Mouse (Mus musculus): ENCODE results near the gene Hnf1b. TPM values are rescaled to one million over a fixed set of nuclear protein-coding genes. Genes with fewer than 3 reads are reported as not detected.
A peak's percentile ranks its signal among the peaks of the same experiment; 100 is the strongest.

Hnf1b gene
- polyA plus RNA-seq (2015; fragmentation: Nextera tagmentation; extraction: Ambion mirVana), result 1.0 and 2.0 TPM in 2 replicates

DNA sequence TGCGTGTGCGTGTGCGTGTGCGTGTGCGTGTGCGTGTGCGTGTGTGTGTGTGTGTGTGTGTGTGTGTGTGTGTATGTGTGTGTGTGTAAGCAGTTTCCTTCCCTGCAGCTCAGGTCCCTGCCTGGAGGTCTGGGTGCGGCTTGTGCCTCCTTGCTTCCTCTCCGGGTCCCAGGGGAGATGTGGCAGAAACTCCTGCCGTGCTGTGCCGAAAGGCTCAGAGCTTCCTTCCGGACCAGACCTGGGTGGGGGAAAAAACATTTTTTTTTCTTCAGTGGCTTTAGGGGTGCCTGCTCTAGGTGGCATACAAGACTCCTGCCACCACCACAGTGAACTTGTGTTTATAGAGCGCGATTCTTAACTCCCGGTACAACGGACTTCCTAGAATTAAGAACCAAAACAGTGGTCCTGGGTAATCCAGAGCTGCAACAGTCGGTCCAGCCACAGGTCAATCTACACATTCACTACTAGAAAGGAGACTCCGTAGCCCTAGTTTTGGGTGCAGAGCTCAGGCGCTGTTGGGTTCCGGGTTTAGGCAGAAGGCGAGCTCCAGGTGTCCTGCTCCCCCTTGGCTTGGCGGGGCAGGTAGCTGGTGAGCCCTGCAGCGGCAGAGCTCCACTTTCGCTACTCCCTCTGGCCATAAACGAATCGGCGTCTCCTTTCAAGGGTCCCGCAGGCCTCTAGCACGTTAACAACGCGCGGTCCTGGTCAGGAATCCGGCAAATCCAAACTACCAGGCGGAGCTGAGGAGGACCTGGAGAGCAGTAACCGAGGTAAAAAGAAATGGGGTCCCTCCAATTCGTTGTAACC, at the start of gene Hnf1b:
Gene Hnf1b, plus strand, starts transcription at position 535 of the 807 bp plus-strand sequence.
- peak within 1 kb of the TSS; percentile 50 for H3K4me3 ChIP-seq (replicated peaks)
- H3K27me3 ChIP-seq, result peaks cover 68% of the 10 kb centered on the region
- ATAC-seq (ENCODE audit: low read depth) (no peak), DNase-seq (no peak)
- H3K27ac ChIP-seq, result no peak within 1 kb of the TSS
- H3K9ac ChIP-seq, result peak within 1 kb of the TSS; percentile 41
- H3K9me3 ChIP-seq (replicated peaks), result no peaks in the 10 kb centered on the region
- no peaks in the 10 kb centered on the region for H3K36me3 ChIP-seq
- WGBS (ENCODE audit: insufficient replicate concordance), result 5% methylated on average over 34 of the region's 36 CpGs
- H3K4me1 ChIP-seq (replicated peaks), result no peaks in the 10 kb centered on the region
- H3K4me2 ChIP-seq, result peak within 1 kb of the TSS; percentile 52

DNA sequence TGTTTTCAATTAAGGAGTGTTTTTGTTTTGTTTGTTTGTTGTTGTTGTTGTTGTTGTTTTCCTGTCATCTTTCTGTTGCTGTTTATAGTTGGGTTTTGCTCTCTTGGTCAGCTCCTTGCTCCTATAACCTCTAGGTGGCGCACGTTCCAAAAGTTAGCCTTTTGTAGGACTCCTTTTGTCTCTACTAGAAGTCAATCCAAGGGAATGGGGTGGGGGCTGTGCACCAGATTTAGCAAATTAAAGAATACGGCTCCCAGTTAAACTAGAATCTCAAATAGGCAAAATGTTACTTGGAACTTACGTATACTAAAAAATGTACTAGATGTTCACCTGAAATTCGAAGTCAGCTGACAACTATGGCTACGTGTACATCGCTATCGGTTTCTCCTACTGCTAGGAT, 47.7 kb upstream of the Hnf1b start:
- H3K27ac ChIP-seq, result no peak overlapping the region
- ATAC-seq (ENCODE audit: low read depth) (no peak), DNase-seq (no peak)
- H3K4me2 ChIP-seq, result no peak overlapping the region
- no peak overlapping the region for H3K4me3 ChIP-seq (replicated peaks)
- 59% methylated on average over 8 of the region's 8 CpGs for WGBS (ENCODE audit: insufficient replicate concordance)
- H3K9me3 ChIP-seq (replicated peaks), result no peaks in the 10 kb centered on the region
- H3K9ac ChIP-seq, result no peak overlapping the region
- H3K36me3 ChIP-seq, result no peaks in the 10 kb centered on the region
- no peaks in the 10 kb centered on the region for H3K4me1 ChIP-seq (replicated peaks)
- H3K27me3 ChIP-seq, result no peaks in the 10 kb centered on the region

DNA sequence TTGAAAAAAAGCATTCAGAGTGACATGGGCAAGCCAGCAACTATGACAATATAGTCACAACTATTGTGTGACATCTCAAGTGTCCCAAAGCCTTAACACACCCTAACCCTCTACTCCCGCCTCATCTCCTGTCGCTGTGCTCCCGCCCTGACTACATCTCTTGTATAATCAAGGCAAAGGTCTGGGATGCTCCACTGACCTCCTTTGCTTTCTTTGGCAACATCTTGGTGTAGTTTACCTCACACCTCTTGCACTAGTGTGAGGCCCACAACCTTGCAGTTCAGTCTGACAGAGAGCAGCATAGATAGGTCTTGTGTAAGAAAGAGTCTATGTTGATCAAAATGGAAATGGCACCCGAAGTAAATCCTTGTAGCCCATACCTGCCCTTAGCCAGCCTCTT, 47.3 kb upstream of the Hnf1b start:
- no peaks in the 10 kb centered on the region for H3K9me3 ChIP-seq (replicated peaks)
- H3K9ac ChIP-seq, result no peak overlapping the region
- no peaks in the 10 kb centered on the region for H3K36me3 ChIP-seq
- ATAC-seq (ENCODE audit: low read depth), result no peak
- H3K27me3 ChIP-seq, result no peaks in the 10 kb centered on the region
- H3K4me2 ChIP-seq, result no peak overlapping the region
- H3K27ac ChIP-seq, result no peak overlapping the region
- no peak for DNase-seq
- H3K4me3 ChIP-seq (replicated peaks), result no peak overlapping the region
- WGBS (ENCODE audit: insufficient replicate concordance), result 77% methylated on average over 4 of the region's 4 CpGs
- H3K4me1 ChIP-seq (replicated peaks), result no peaks in the 10 kb centered on the region

DNA sequence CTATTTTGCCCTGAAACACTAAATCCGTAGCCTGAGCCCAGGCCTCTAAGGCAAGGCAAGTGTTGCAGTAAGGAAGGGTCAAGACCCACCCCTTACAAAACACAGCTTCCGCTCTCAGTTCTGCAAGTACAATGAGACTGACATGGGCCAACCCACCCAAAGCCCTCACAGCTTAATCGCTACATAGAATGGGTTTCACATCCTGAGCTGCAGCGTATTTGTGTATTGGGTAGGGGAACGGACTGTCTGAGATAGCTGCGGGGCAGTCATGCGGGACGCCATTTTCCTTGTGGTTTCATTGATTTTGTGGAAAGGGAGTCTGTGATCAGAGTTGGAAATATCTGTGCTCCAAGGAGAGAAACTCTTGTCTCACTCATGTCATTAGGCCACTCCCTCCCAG, 39.4 kb upstream of the Hnf1b start:
- Histone ChIP-seq H3K4me3 (replicated peaks) (no peak overlapping the region), H3K27me3 (peaks cover 5% of the 10 kb centered on the region; the same call in 1 of the 2 replicates), H3K36me3 (no peaks in the 10 kb centered on the region), H3K9ac (no peak overlapping the region), H3K4me2 (no peak overlapping the region), H3K27ac (no peak overlapping the region), H3K4me1 (replicated peaks) (no peaks in the 10 kb centered on the region), H3K9me3 (replicated peaks) (no peaks in the 10 kb centered on the region)
- no peak for ATAC-seq (ENCODE audit: low read depth)
- 77% methylated on average over 8 of the region's 8 CpGs for WGBS (ENCODE audit: insufficient replicate concordance)
- no peak for DNase-seq

- no peak overlapping the region for H3K4me2 ChIP-seq
- WGBS (ENCODE audit: insufficient replicate concordance), result 70% methylated on average over 5 of the region's 5 CpGs
- H3K4me3 ChIP-seq (replicated peaks), result no peak overlapping the region
- H3K4me1 ChIP-seq (replicated peaks), result 0 out of 2 replicates have a peak, but pooled peaks cover 3% of the 10 kb centered on the region
- peaks cover 9% of the 10 kb centered on the region; the same call in 1 of the 2 replicates for H3K27me3 ChIP-seq
- no peaks in the 10 kb centered on the region for H3K36me3 ChIP-seq
- no peaks in the 10 kb centered on the region for H3K9me3 ChIP-seq (replicated peaks)
- no peak for DNase-seq
- ATAC-seq (ENCODE audit: low read depth), result no peak
- no peak overlapping the region for H3K9ac ChIP-seq
- no peak overlapping the region for H3K27ac ChIP-seq
These were observed 34.7 kb upstream of the Hnf1b start for GRCm38 (mm10) chr11:83815191-83815590.

DNA sequence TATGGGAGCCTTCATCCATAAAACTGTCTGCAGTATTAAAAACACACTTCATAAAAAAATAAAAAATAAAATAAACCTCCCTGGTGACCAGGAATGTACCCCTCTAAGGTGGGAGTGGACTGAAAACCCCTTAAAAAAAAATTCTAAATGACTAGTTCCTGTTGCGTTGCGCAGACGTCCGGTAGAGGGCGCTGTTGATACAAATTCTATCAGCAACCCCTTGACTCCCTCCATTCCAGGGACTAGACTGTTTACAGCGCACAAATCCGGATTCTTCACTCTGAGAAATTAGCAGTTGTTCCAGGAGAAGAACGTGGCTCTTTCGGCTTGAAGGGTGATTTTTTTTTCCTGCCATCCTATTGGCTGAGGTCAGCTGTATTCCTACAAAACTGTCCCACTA, 34.2 kb upstream of the Hnf1b start:
- Histone ChIP-seq H3K36me3 (no peaks in the 10 kb centered on the region), H3K27ac (no peak overlapping the region), H3K4me3 (replicated peaks) (no peak overlapping the region), H3K27me3 (peaks cover 9% of the 10 kb centered on the region; the same call in 1 of the 2 replicates), H3K9me3 (replicated peaks) (no peaks in the 10 kb centered on the region), H3K4me2 (no peak overlapping the region), H3K9ac (no peak overlapping the region), H3K4me1 (replicated peaks) (0 out of 2 replicates have a peak, but pooled peaks cover 3% of the 10 kb centered on the region)
- ATAC-seq (ENCODE audit: low read depth) (no peak), DNase-seq (no peak)
- WGBS (ENCODE audit: insufficient replicate concordance), result 6% methylated on average over 9 of the region's 9 CpGs

DNA sequence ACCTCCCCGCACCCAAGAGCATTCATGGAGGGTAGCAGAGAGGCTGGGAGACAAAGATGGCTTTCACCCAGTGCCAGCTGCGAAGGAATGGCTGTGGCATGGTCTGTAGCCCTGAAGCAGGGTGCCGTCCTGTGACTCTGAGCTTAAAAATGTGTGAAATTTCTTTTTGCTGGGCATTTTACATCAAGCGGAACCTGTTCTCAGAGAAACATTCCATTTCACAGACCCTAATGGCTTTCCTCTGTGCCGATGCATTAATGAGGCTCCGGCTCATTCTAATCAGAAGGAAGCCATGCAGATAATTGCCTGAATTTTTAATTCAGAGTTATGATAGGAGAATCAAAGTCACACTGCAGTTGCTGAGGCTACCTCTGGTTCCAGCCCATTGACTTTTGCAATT, 32.8 kb upstream of the Hnf1b start:
- no peak for DNase-seq
- Histone ChIP-seq H3K4me3 (replicated peaks) (no peak overlapping the region), H3K4me2 (no peak overlapping the region), H3K9ac (no peak overlapping the region), H3K27ac (no peak overlapping the region), H3K9me3 (replicated peaks) (no peaks in the 10 kb centered on the region), H3K27me3 (peaks cover 9% of the 10 kb centered on the region; the same call in 1 of the 2 replicates), H3K36me3 (no peaks in the 10 kb centered on the region), H3K4me1 (replicated peaks) (0 out of 2 replicates have a peak, but pooled peaks cover 3% of the 10 kb centered on the region)
- 63% methylated on average over 6 of the region's 6 CpGs for WGBS (ENCODE audit: insufficient replicate concordance)
- ATAC-seq (ENCODE audit: low read depth), result no peak

DNA sequence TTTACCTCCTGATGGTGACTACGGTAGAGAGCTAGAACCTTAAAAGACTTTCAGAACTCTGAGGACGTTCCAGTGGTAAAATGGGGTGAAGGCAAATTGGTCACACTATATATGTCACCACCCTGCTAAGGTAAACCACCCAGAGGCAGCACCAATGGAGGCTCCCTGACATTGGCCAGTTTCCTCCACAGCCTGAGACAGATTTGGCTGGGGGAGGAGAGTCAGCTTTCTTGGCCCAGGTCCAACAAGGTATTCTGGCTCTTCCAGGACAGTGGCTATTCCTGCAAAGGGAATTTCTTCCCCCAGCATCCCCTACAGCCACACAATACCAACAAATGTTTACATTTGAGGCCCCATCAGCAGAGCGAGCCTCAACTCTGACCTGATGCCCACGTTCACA, 31.9 kb upstream of the Hnf1b start:
- Histone ChIP-seq H3K27me3 (peaks cover 3% of the 10 kb centered on the region; the same call in 1 of the 2 replicates), H3K4me3 (replicated peaks) (no peak overlapping the region), H3K4me2 (no peak overlapping the region), H3K9me3 (replicated peaks) (no peaks in the 10 kb centered on the region), H3K36me3 (no peaks in the 10 kb centered on the region), H3K4me1 (replicated peaks) (0 out of 2 replicates have a peak, but pooled peaks cover 3% of the 10 kb centered on the region), H3K9ac (no peak overlapping the region), H3K27ac (no peak overlapping the region)
- 50% methylated on average over 4 of the region's 4 CpGs for whole genome bisulfite sequencing (ENCODE audit: insufficient replicate concordance)
- no peak for ATAC-seq (ENCODE audit: low read depth)
- DNase-seq, result no peak

DNA sequence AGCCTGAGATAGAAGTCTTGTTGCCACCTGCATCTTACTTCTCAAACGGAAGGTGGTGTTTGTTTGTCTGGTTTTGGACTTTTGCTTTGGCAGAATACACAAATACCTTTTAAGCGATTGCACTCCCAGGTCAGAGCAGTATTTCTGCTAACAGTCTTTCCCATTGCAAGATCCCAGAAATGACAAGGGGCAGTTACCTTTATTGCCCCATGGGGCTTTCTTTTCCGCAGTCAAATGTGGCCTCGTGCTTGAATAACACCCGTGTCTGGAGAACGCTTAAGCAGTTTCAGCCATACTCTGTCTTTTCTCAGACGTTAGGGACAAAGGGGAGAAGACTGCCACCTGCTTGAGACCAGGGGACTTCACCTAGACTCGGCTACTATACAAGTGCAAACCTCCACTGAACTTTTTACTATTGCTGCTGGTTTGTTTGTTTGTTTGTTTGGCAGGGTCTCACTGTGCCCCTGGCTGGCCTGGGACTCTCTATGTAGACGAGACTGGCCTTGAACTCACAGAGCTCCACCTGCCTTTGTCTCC, 31.2 kb upstream of the Hnf1b start:
- Histone ChIP-seq H3K27me3 (peaks cover 3% of the 10 kb centered on the region; the same call in 1 of the 2 replicates), H3K4me2 (no peak overlapping the region), H3K4me1 (replicated peaks) (0 out of 2 replicates have a peak, but pooled peaks cover 3% of the 10 kb centered on the region), H3K4me3 (replicated peaks) (no peak overlapping the region), H3K27ac (no peak overlapping the region), H3K9me3 (replicated peaks) (no peaks in the 10 kb centered on the region), H3K9ac (no peak overlapping the region), H3K36me3 (no peaks in the 10 kb centered on the region)
- DNase-seq, result no peak
- ATAC-seq (ENCODE audit: low read depth), result no peak
- 51% methylated on average over 9 of the region's 9 CpGs for WGBS (ENCODE audit: insufficient replicate concordance)

DNA sequence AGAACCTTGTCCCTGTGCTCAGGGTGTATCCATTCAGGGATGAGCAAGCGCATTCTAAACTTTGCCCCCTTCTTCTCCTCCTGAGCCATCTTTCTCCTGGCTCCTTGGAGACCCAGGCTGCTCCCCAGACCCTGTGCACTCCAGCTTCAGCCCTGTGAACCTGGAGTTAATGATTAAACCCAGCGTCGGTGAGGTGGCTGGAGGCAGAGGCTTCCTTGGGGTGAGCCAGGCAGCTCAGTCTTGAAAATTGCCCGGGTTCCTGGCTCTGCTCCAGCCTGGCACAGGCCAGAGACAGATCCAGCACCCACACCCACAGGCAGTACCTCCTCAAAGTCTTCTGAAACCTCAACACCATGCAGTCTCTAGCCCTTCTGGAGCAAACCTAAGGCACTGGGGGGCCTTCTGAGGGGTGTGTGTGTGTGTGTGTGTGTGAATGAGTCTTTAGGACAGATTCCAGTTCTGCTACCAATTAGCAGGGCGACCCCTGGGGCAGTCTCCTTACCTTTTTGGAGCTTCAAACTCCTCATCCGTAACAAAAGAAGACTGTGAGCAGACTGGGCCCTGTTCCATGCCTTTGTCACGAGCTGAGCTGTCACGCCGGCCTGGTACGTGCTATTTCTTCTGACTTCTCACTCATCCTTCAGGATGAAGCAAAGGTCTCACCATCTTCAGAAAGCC, 29.9 kb upstream of the Hnf1b start:
- WGBS (ENCODE audit: insufficient replicate concordance), result 64% methylated on average over 10 of the region's 10 CpGs
- H3K27ac ChIP-seq, result no peak overlapping the region
- no peak for ATAC-seq (ENCODE audit: low read depth)

GRCm38 (mm10) chr11:83826142-83826541, 23.7 kb upstream of the Hnf1b start:
- 63% methylated on average over 3 of the region's 3 CpGs for WGBS (ENCODE audit: insufficient replicate concordance)
- Histone ChIP-seq H3K9ac (no peak overlapping the region), H3K27ac (no peak overlapping the region), H3K4me2 (no peak overlapping the region), H3K9me3 (replicated peaks) (no peaks in the 10 kb centered on the region), H3K4me3 (replicated peaks) (no peak overlapping the region), H3K36me3 (no peaks in the 10 kb centered on the region), H3K27me3 (no peaks in the 10 kb centered on the region), H3K4me1 (replicated peaks) (no peaks in the 10 kb centered on the region)
- DNase-seq (no peak), ATAC-seq (ENCODE audit: low read depth) (no peak)

More for the DNA sequence above, 29.9 kb upstream of the Hnf1b start:
- no peaks in the 10 kb centered on the region for H3K36me3 ChIP-seq
- H3K9ac ChIP-seq, result no peak overlapping the region
- H3K27me3 ChIP-seq, result 0 out of 2 replicates have a peak, but pooled peaks cover 3% of the 10 kb centered on the region
- no peaks in the 10 kb centered on the region for H3K9me3 ChIP-seq (replicated peaks)
- H3K4me2 ChIP-seq, result no peak overlapping the region
- DNase-seq, result no peak
- H3K4me3 ChIP-seq (replicated peaks), result no peak overlapping the region
- 0 out of 2 replicates have a peak, but pooled peaks cover 3% of the 10 kb centered on the region for H3K4me1 ChIP-seq (replicated peaks)

Measured in liver, embryonic 13.5 days (tissue).